Mouse (Mus musculus) liver, postnatal 0 days (tissue): ENCODE measurements at regions not wholly inside any gene's neighbourhood (a gene's known extent, or its start where the extent isn't known, plus 50 kb on each side); places are given as distances from the start of the nearest gene placed in this dataset.

Experiments used
- CTCF ChIP-seq: sonication (generic); IDR thresholded peaks from 2 replicates; pipeline ENCODE4 v1.5.1; 2016; ENCODE audit warnings: antibody characterized with exemption, low read depth
- EP300 ChIP-seq: IDR thresholded peaks from 2 replicates; pipeline ENCODE4 v1.6.1; 2016; ENCODE audit warnings: antibody characterized with exemption, low read depth, mild to moderate bottlenecking

DNA sequence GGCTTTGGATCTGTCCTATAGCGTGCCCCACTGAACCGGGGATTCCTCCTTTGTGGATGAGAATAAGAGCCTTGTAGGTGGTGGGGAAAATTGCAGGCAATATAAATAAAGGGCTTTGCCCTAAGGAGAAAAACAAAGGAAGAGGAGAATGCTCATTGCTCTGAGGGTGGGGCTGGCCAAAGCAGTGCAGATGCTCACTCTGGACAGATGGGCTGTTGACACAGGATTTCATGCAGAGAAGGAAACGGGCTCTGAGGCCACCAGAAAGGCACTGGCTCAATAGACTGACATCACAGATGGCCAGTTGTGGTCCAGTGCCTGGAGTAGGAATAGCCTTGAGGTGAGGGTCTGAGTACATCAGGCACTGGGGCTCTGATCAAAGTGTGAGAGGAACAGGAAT, 532.7 kb upstream of the Atp11b start:
- no peak for TF ChIP-seq CTCF
- no peak for TF ChIP-seq EP300
